Mouse (Mus musculus) small intestine, adult 2 months (tissue): ENCODE measurements around the gene A730071L15Rik.

ENCODE experiments used
- CTCF ChIP-seq: fragments of 200-500 bp; IDR thresholded peaks from 2 replicates; pipeline ENCODE4 v1.5.1; 2012; ENCODE audit warnings: low read depth, mild to moderate bottlenecking, control low read depth, inconsistent platforms, low read length, moderate library complexity, mixed read lengths; ENCODE audit not compliant: insufficient replicate concordance, insufficient read length; ENCODE audit errors: extremely low read depth
- POLR2A ChIP-seq: fragments of 200-500 bp; IDR thresholded peaks from 2 replicates; pipeline ENCODE4 v1.6.1; 2012; ENCODE audit warnings: low read depth, mild to moderate bottlenecking, control low read depth, inconsistent platforms, low read length, moderate library complexity

DNA sequence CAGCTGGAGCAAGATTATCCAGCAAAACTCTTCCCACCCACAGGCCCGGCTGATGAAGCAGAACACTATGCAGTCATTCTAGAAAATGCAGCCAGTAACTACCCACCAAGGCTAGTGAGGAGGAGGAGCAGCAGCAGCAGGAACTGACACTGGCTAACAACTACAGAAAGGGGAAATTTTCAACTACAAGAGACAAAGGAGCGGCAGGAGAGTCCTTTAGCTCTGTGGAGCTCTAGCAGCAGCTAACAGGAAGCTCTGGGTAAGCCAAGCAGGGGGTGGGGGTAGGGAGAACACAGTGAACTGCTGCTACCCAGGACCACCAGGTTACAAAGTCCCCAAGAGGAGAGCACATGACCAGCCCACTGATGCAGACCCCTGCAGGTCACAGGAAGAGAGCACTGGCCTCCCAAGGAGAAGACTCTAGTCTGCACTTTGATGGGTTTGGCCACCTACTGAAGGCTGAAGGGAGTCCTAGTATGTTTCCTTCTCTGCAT lies 21.1 kb upstream of the A730071L15Rik start:
- TF ChIP-seq CTCF (no peak), POLR2A (no peak)
